Mouse (Mus musculus): ENCODE results near the gene Tctn1. TPM values are rescaled to one million over a fixed set of nuclear protein-coding genes. Genes with fewer than 3 reads are reported as not detected.

Tctn1 gene
- total and polyA plus RNA-seq, 2 experiments from 2014 or later, result 5.8 to 30.0 TPM

DNA sequence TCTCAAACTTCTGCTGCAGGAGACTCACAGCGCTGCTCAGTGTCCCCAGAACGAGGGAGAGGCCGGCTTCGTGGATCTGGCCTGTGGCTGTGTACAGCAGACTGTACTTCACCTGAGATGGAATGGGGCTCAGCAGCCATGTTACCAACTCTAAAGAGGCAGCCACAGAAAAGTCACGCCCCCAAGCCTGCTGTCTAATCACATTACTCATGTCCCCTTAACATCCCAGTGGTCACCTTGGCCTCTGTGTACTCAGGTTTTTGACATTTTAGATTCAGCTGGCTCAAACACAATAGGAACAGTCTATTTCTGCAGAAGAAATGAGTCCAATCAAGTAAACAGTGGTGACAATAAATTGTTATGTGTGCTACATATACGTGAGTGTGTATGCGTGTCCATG, 16.3 kb downstream of the Tctn1 start:
- Histone ChIP-seq H3K9ac (replicated peaks; ENCODE audit: low read length, poor library complexity, severe bottlenecking) (no peak overlapping the region), H3K27ac (ENCODE audit: low read depth, low read length) (no peak overlapping the region), H3K4me2 (ENCODE audit: low read depth, low read length, poor library complexity, severe bottlenecking) (no peak overlapping the region), H3K4me1 (ENCODE audit: insufficient read depth, low read length) (no peaks in the 10 kb centered on the region), H3K36me3 (ENCODE audit: insufficient read depth, low read length) (peaks cover 27% of the 10 kb centered on the region), H3K4me3 (ENCODE audit: low read depth, low read length) (no peak overlapping the region), H3K27me3 (ENCODE audit: insufficient read depth, low read length) (no peaks in the 10 kb centered on the region), H3K9me3 (ENCODE audit: low read length) (no peaks in the 10 kb centered on the region)
- WGBS, result 95% methylated on average over 7 of the region's 7 CpGs
- TF ChIP-seq CTCF (IDR thresholded peaks at IDR 0.05), result no peak
- ATAC-seq (ENCODE audit: low FRiP score) (no peak), DNase-seq (ENCODE audit: low spot score) (no peak)

DNA sequence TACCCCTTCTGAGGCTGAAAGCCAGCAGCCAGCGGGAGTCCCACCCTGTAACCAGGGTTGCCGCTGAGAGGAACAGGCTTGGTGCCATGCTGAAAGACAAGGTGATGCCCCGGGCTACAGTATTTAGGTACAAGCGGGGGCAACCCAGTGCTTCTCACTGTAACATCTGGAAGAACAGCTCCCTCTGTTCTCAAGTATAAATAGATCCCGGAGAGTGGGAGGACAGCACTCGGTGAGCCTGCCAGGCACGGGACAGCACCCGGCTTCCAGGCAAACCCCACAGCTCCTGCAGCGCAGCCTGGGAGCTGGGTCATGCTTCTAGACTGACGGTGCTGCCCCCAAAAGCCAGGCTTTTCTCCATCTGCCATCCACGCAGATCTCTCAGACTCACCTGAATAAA, 16.7 kb downstream of the Tctn1 start:
- H3K27me3 ChIP-seq (ENCODE audit: insufficient read depth, low read length), result no peaks in the 10 kb centered on the region
- H3K36me3 ChIP-seq (ENCODE audit: insufficient read depth, low read length), result peaks cover 27% of the 10 kb centered on the region
- no peaks in the 10 kb centered on the region for H3K4me1 ChIP-seq (ENCODE audit: insufficient read depth, low read length)
- no peak overlapping the region for H3K27ac ChIP-seq (ENCODE audit: low read depth, low read length)
- H3K9ac ChIP-seq (replicated peaks; ENCODE audit: low read length, poor library complexity, severe bottlenecking), result 0 out of 2 replicates have a peak overlapping the region, but pooled peaks have one; percentile 2
- TF ChIP-seq CTCF (IDR thresholded peaks at IDR 0.05), result no peak
- ATAC-seq (ENCODE audit: low FRiP score) (no peak), DNase-seq (ENCODE audit: low spot score) (no peak)
- H3K4me3 ChIP-seq (ENCODE audit: low read depth, low read length), result no peak overlapping the region
- WGBS, result 88% methylated on average over 11 of the region's 11 CpGs
- no peaks in the 10 kb centered on the region for H3K9me3 ChIP-seq (ENCODE audit: low read length)
- no peak overlapping the region for H3K4me2 ChIP-seq (ENCODE audit: low read depth, low read length, poor library complexity, severe bottlenecking)

DNA sequence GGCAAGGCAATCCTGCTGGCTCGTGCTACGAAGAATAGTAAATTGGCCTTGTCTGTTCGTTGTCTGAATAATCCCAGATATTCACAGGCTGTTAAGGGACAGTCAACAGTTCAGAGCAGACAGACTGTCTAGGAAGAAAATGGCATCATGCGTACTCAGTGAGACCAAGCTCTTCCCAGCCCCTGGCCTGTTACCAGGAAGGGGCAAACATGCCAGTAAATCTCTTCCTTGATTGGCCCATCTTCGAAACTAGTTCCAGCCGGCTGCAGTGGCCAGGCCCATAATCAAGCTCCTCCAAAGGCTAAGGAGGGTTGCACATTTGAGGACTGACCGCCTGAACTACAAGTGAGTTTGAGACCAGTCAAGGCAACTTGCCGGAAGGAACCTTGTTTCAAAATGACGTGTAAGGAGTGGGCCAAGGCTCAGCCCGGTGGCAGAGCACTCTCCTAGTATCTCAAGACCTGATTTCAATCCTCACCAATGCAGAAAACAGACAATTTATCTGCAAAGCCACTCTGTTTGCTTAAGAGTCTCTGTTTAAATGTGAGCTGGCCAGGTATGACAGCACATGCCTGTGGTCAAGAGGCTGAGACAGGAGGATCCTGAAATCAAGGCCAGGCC, 17.6 kb downstream of the Tctn1 start:
- H3K9me3 ChIP-seq (ENCODE audit: low read length), result no peaks in the 10 kb centered on the region
- no peak for DNase-seq (ENCODE audit: low spot score)
- no peak for ATAC-seq (ENCODE audit: low FRiP score)
- H3K4me3 ChIP-seq (ENCODE audit: low read depth, low read length), result no peak overlapping the region
- no peak for TF ChIP-seq CTCF (IDR thresholded peaks at IDR 0.05)
- H3K4me1 ChIP-seq (ENCODE audit: insufficient read depth, low read length), result no peaks in the 10 kb centered on the region
- 88% methylated on average over 10 of the region's 10 CpGs for WGBS
- H3K27me3 ChIP-seq (ENCODE audit: insufficient read depth, low read length), result no peaks in the 10 kb centered on the region
- no peak overlapping the region for H3K4me2 ChIP-seq (ENCODE audit: low read depth, low read length, poor library complexity, severe bottlenecking)
- H3K27ac ChIP-seq (ENCODE audit: low read depth, low read length), result no peak overlapping the region
- H3K36me3 ChIP-seq (ENCODE audit: insufficient read depth, low read length), result peaks cover 27% of the 10 kb centered on the region
- no peak overlapping the region for H3K9ac ChIP-seq (replicated peaks; ENCODE audit: low read length, poor library complexity, severe bottlenecking)

DNA sequence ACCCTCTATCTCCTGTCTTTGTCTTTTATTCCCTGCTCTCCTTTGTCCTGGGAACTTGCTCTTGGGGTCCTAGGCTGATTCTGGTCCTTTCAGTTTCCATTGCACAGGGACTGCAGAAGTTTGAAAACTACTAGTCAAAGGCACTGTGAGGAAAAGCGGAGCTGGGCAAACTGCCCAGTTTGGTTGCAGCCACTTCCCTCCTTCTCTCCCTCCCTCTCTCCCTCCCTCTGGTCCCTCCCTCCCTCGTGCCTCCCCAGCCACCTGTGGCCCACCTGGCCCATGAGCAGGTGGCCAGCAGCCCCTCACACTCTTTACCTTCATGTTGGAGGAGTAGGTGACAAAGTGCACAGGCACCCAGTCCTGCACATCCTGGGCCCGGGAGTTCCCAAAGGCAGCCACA, 19.1 kb downstream of the Tctn1 start:
- TF ChIP-seq CTCF (IDR thresholded peaks at IDR 0.05), result no peak
- H3K27ac ChIP-seq (ENCODE audit: low read depth, low read length), result no peak overlapping the region
- peak; percentile 25 for DNase-seq (ENCODE audit: low spot score)

GRCm38 (mm10) chr5:122243781-122244523, 20.3 kb downstream of the Tctn1 start:
- Histone ChIP-seq H3K9ac (replicated peaks; ENCODE audit: low read length, poor library complexity, severe bottlenecking) (no peak overlapping the region), H3K27me3 (ENCODE audit: insufficient read depth, low read length) (no peaks in the 10 kb centered on the region), H3K4me3 (ENCODE audit: low read depth, low read length) (no peak overlapping the region), H3K9me3 (ENCODE audit: low read length) (no peaks in the 10 kb centered on the region), H3K36me3 (ENCODE audit: insufficient read depth, low read length) (peaks cover 29% of the 10 kb centered on the region), H3K27ac (ENCODE audit: low read depth, low read length) (no peak overlapping the region), H3K4me1 (ENCODE audit: insufficient read depth, low read length) (no peaks in the 10 kb centered on the region), H3K4me2 (ENCODE audit: low read depth, low read length, poor library complexity, severe bottlenecking) (no peak overlapping the region)
- 65% methylated on average over 17 of the region's 17 CpGs for WGBS
- no peak for TF ChIP-seq CTCF (IDR thresholded peaks at IDR 0.05)
- ATAC-seq (ENCODE audit: low FRiP score) (no peak), DNase-seq (ENCODE audit: low spot score) (peak; percentile 21)

More for the DNA sequence above, 19.1 kb downstream of the Tctn1 start:
- Histone ChIP-seq H3K4me1 (ENCODE audit: insufficient read depth, low read length) (no peaks in the 10 kb centered on the region), H3K27me3 (ENCODE audit: insufficient read depth, low read length) (no peaks in the 10 kb centered on the region), H3K9me3 (ENCODE audit: low read length) (no peaks in the 10 kb centered on the region), H3K9ac (replicated peaks; ENCODE audit: low read length, poor library complexity, severe bottlenecking) (no peak overlapping the region), H3K36me3 (ENCODE audit: insufficient read depth, low read length) (peaks cover 29% of the 10 kb centered on the region), H3K4me3 (ENCODE audit: low read depth, low read length) (no peak overlapping the region), H3K4me2 (ENCODE audit: low read depth, low read length, poor library complexity, severe bottlenecking) (no peak overlapping the region)
- no peak for ATAC-seq (ENCODE audit: low FRiP score)
- WGBS, result 81% methylated on average over 3 of the region's 3 CpGs

DNA sequence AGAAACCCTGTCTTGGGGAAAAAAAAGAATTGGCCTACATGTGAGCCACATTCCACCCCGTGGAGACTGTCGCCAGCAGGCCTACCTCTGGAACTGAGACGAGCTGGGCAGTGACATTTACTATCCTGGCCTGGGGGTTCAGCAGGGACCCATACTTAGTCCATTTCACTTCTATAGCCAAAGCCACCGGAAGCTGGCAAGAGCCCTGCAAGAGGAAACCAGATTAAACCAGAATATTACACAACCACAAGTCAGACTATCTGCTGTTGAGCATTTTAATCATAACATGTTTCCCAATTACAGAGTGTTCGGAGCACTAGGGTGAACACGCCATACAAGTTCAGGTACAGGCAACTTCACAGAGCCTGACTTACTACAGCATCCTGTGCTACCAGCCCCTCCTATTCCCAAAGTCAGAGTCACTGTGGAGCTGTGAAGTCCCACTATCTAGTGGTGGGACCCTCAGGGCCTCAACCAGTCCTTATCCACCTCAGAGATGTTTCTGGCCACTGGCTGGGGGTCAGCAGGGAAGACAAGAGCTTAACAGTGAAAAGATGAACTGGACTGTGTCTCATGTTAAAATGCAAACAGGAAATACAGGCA, 21.6 kb downstream of the Tctn1 start:
- no peak overlapping the region for H3K27ac ChIP-seq (ENCODE audit: low read depth, low read length)
- H3K4me3 ChIP-seq (ENCODE audit: low read depth, low read length), result no peak overlapping the region
- no peaks in the 10 kb centered on the region for H3K4me1 ChIP-seq (ENCODE audit: insufficient read depth, low read length)
- H3K27me3 ChIP-seq (ENCODE audit: insufficient read depth, low read length), result no peaks in the 10 kb centered on the region
- TF ChIP-seq CTCF (IDR thresholded peaks at IDR 0.05), result no peak
- H3K36me3 ChIP-seq (ENCODE audit: insufficient read depth, low read length), result peaks cover 17% of the 10 kb centered on the region
- no peak overlapping the region for H3K4me2 ChIP-seq (ENCODE audit: low read depth, low read length, poor library complexity, severe bottlenecking)
- no peak for DNase-seq (ENCODE audit: low spot score)
- no peak for ATAC-seq (ENCODE audit: low FRiP score)
- no peak overlapping the region for H3K9ac ChIP-seq (replicated peaks; ENCODE audit: low read length, poor library complexity, severe bottlenecking)
- WGBS, result 90% methylated on average over 6 of the region's 6 CpGs
- no peaks in the 10 kb centered on the region for H3K9me3 ChIP-seq (ENCODE audit: low read length)

Measured in midbrain, postnatal 0 days (tissue).